Mouse (Mus musculus) gastrocnemius, postnatal 14 days (tissue): ENCODE data around the gene Jmjd8. TPM values are rescaled to one million over a fixed set of nuclear protein-coding genes. Genes with fewer than 3 reads are reported as not detected.
"Not testable (repeated sequence)": the region's sequence is repeated elsewhere in the genome, so short reads cannot be mapped to it uniquely, and the experiment has no call there.

ENCODE experiments used
- DNase-seq: peaks from one replicate; pipeline ENCODE4 v3.0.0; 2021; ENCODE audit warnings: mixed read lengths
- intact Hi-C: fragments of 180-260 bp; cut with DNase I; formaldehyde crosslinking; loops from one replicate; pipeline ENCODE4 v1.15.1; 2025; ENCODE audit warnings: low total_unique reads
- total RNA-seq, 2 experiments: library from RNA; stranded (reverse); gene quantifications; 2 replicates each; pipeline ENCODE4 v1.2.3; 2021

Jmjd8 gene
- total RNA-seq, 2 experiments from 2014 or later = 20.3 to 23.6 TPM

- intact Hi-C loops = no loop called here
- DNase-seq = no peak
These were observed 13.8 kb downstream of the Jmjd8 start for GRCm38 (mm10) chr17:25842509-25842908.

GRCm38 (mm10) chr17:25843122-25843521 is 14.5 kb downstream of the Jmjd8 start:
- DNase-seq = no peak
- intact Hi-C loops = no loop called here

DNA sequence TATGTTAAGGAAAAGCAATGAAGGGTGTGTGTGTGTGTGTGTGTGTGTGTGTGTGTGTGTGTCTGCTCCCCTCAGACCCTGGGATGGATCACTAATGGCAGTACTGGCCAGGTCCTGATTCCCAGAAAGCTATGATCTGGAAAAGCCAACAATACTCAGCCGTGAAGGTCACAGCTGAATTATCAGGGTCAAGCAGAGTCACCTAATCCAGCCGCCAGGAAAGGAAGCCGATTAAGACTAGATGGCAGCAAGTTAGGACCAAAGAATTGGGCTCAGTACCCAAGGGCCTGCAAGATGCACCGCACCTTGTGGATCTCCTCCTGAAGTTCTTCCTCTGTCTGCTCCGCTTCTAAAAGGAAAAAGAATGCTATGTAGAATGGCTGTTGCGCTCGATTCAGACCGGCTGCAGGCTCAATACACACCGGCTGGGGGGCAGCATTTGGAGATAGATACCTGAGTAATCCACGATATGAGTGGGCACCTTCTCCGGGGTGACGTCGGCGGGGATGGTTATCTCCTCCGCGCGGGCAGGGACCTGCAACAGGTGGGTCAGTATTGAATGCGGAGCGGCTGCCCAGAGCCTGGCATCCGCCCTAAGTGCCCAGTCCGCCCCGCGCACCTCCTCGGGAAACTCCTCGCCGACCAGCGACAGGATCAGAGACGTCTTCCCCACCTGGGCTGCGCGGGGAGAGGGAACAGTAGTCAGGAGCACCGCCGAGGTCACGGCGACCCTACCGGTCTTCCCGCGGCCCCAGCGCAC is 15.1 kb downstream of the Jmjd8 start:
- DNase-seq = no peak
- intact Hi-C loops = no loop called here

DNA sequence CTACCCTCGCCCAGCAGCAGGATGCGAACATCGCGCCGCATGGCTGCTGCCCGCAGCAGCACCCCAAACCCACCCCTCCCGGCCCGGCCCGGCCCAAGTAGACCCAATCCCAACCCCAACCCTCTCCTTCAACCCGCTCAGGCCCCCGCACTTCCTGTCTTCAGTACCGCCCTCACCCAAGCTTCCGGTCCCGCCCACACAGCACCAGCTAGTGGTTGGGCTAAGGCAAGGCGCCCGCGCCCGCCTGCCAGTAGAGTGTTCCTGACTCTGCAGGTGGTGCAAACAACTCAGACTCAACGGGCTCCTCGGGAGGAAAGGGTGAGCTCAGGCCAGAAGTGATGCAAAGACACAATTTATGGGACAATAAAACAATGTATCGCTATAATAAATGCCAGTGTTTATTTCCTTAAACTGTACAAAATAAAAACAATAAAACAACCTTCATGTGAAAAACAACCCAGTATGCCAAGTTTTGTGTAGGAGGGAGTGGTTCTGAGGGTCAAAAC is 15.8 kb downstream of the Jmjd8 start, which contains the start of gene Rhot2:
TSS of gene Rhot2 (minus strand) at position 456 of the 506 bp plus-strand sequence.
- DNase-seq = peak; percentile 96
- intact Hi-C loops = no loop called here

DNA sequence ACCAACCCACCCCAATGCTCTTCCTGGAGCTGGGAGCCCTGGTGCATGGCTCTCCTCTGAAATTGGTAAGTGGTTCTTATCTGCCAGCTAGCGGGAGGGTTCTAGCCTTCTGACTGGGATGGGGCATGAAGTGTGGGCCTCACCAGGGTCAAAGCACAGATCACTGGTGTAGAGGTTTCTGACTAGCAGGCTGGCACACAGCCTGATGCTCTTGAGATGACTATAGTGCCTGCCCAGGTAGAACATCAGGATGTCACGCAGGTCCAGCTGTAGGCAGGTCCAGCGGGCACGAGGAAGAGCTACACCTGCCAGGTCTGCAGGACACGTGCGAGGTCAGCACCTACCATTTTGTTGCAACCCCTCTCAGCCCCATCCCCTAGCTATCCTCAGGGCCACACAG is 31.6 kb downstream of the Jmjd8 start:
- no peak for DNase-seq
- intact Hi-C loops = no loop called here

GRCm38 (mm10) chr17:25860832-25861703 is 32.4 kb downstream of the Jmjd8 start, which contains the start of gene Wdr90:
TSS of gene Wdr90 (minus strand) at chr17:25861501.
- intact Hi-C loops = no loop called here

DNA sequence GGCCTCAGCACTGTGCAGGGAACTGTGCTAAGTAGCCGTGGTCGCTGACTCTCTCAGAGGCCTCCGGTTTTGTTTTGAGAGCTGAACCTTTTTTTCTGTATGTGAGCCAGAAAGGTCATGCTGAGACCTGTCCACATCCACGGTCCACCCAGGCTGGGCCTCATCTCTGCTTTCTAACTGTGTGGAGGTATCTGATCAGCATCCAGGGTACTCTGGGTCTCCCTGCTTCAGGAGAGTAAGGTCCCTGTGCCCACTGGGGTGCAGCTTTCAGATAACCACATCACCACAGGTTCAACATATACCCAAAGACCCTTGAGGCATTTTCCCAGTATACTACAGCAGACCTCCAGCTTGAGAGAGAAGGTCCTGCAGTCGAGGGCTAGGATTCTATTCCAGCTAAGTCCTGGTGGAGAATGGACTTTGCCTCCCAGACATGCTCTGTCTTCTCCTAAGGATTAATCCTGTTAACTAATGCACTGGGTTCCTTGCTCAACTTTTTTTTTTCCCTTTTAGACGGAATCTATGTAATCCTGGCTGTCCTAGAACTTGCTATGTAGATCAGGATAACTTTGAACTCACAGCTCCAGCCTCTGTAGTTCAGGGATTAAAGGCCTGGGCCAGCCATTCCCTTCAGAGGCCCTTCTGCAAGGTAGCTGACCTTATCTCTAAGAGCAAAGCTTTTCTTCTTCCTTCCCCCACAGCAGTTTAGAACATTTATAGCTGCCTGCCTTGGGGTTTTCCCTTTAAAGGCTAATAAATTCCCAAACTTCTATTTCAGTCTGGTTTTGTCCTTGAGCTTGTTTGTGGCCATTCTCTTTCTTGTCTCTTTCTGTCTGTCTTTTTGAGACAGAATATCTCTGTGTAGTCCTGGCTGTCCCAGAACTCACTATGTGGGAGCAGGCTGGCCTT is 33.3 kb downstream of the Jmjd8 start:
- DNase-seq = no peak
- intact Hi-C loops = no loop called here

More at GRCm38 (mm10) chr17:25860832-25861703, 32.4 kb downstream of the Jmjd8 start, which contains the start of gene Wdr90:
- DNase-seq = peak; percentile 89

DNA sequence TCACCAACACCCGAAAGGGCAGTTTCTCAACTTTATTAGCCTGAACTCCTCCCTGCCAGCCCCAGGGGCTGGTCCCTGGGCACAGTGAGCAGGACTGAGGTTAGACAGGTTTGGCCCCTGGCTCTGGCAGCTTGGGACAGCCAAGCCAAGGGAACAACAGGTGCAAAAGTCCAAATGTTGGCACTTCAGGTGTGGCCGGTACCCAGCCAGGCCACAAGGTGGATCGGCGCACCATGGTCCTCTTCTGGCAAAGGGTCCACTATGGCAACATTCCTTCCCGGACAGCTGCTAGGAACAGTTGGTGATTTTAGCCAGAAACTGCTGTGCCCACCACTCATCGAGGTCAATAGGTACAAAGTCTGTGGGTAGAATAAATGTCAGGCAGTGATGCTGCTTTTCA is 35.0 kb downstream of the Jmjd8 start:
- DNase-seq = no peak
- intact Hi-C loops = no loop called here

GRCm38 (mm10) chr17:25864311-25864710 is 35.6 kb downstream of the Jmjd8 start:
- intact Hi-C loops = no loop called here
- DNase-seq = no peak

GRCm38 (mm10) chr17:25865288-25865687 is 36.6 kb downstream of the Jmjd8 start:
- intact Hi-C loops = no loop called here

DNA sequence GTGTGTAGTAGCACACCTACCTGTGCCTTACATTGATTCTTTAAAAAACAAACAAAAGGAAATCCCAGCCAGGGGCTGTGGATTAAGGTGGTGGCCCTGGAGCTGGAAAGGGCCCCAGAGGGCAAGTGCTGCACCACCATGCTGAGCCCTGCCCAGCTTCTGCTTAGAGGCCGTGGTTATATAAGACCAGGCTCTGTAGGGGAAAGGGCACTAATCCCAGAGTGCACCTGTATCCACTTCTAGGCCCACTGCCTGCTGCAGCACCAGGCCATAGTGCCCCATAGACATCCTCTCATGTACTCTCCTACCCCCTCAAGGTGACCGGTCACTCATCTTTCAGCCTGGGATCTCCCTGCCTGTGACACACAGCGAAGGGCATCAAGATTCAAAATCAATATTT is 37.5 kb downstream of the Jmjd8 start:
- no peak for DNase-seq
- intact Hi-C loops = no loop called here

More at GRCm38 (mm10) chr17:25865288-25865687, 36.6 kb downstream of the Jmjd8 start:
- no peak for DNase-seq

GRCm38 (mm10) chr17:25867509-25867835 is 38.8 kb downstream of the Jmjd8 start:
- intact Hi-C loops = no loop called here
- no peak for DNase-seq

DNA sequence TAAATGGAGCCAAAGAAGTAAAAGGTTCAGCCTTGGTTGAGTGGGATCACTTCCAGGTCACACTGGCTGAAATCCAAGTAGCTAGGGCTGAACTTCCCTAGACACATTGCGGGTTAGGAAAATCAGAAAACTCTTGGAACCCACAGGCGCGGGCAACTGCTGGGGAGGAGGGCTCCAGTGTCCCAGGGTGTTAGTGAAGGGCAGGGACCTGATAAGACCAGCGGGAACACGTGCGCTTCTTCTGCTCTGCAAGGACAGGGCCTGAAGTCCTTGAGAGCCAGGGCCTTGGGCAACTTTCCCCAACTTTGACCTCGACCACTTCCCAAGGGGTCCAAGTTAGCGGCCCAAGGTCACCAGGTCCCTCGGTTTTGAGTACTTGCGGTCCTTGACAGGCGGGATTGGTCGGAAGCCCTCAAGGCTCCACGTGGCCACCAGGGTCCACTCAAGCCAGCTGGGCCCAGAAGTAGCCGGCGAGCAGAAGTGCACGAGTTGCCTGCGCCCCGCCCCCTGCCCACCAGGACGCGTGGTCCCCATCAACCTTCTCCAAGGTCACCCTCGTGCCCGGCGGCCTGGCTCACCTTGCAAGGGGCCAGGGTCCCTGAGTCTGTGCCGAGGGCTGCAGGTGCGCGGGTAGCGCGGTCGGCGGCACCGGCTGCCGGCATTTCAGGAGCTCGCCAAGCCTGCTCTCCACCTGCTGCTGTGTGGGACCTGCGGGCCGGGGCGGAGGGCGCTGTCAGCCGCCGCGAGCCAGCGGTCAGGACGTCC is 39.4 kb downstream of the Jmjd8 start:
- peak; percentile 50 for DNase-seq
- intact Hi-C loops = no loop called here

DNA sequence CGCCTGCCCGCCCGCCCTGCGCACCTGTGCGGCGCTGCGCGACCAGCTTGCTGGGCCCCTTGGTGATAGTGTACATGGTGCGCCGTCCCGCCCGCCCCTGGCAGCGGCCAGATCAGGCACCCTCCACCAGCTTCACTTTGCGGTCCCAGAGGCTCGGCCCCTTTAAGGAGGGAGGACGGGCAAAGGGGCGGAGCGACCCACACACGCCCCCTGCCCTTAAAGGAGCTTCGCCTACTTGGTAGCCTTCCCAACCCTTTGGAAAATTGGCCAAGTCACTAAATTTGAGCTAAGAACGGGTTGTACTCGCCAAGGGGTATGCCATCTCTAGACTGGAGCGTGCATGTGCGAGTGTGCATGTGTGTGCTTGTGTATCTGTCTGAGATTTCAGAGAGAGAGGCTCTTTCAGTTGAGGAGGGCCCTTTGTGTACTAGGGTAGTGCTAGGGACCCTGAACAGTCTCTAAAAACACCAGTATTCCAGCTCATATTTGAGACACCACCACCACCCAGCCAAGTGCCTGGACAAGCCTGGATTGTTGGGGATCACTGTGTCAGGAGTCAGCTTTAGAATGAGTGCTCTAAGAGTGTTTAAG is 40.0 kb downstream of the Jmjd8 start, which contains the start of gene Mcrip2:
TSS of gene Mcrip2 (minus strand) at position 164 of the 591 bp plus-strand sequence.
- peak; percentile 83 for DNase-seq
- intact Hi-C loops = no loop called here

DNA sequence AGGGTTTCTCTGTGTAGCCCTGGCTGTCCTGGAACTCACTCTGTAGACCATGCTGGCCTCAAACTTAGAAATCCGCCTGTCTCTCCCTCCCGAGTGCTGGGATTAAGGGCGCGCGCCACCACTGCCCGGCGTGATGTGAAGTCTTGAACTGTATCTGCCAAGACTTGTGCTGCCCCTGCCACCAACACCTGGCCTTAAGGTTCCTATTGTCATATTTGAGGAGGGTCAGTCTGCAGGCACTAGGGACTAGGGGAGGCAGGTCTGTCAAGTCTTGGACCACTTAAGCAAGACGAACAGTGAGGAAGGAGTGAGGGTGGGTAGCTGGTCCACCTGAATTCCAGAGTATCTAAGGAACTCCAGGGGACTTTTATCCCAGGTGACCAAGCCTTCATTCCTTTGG is 40.8 kb downstream of the Jmjd8 start:
- intact Hi-C loops = no loop called here
- no peak for DNase-seq

GRCm38 (mm10) chr17:25869954-25870353 is 41.3 kb downstream of the Jmjd8 start:
- DNase-seq = no peak
- intact Hi-C loops = no loop called here

- intact Hi-C loops, DNase-seq: not testable (repeated sequence)
These were observed 42.9 kb downstream of the Jmjd8 start for GRCm38 (mm10) chr17:25871566-25871965.

DNA sequence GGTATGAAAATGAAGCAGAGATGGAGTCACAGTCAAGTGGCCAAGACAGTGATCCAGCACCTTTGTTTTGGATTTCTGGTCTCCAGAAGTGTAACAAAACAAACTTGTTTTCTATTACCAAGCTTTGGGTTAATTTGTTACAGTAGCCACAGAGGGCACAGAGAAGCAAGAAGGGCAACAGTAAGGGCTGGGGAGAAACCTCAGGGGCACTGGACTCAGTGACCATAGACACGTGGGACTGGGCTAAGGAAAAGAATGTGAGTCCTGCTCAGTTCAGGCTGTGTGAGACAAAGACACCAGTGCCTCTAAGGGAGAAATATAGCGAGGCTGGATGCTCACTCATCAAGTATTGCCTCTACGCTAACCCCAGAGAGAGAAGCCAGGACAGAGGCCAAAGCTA is 44.0 kb downstream of the Jmjd8 start:
- intact Hi-C loops = no loop called here
- no peak for DNase-seq
